Mouse (Mus musculus) lung, postnatal 0 days (tissue): ENCODE results near the gene Chm.

ENCODE experiments used
- CTCF ChIP-seq: IDR thresholded peaks from 2 replicates; pipeline ENCODE4 v1.5.1; 2016; ENCODE audit warnings: antibody characterized with exemption, mild to moderate bottlenecking
- EP300 ChIP-seq: IDR thresholded peaks from 2 replicates; pipeline ENCODE4 v1.6.1; 2016; ENCODE audit warnings: antibody characterized with exemption, mild to moderate bottlenecking, control low read depth

GRCm38 (mm10) chrX:113172766-113173165, 12.6 kb downstream of the Chm start:
- TF ChIP-seq EP300 (no peak), CTCF (no peak)
